Mouse (Mus musculus) hindbrain, embryonic 14.5 days (tissue): Measurements from ENCODE around the gene 4930595D18Rik. TPM values are rescaled to one million over a fixed set of nuclear protein-coding genes. Genes with fewer than 3 reads are reported as not detected.

Experiments
- ATAC-seq: fragments of 200-750 bp; cut with Nextera tagmentation; 2 replicates; pipeline ENCODE4 v1.8.0; 2017; ENCODE audit warnings: moderate number of reproducible peaks, mild to moderate bottlenecking, moderate TSS enrichment, moderate library complexity; ENCODE audit not compliant: low FRiP score
- DNase-seq: peaks from one replicate; pipeline ENCODE4 v3.0.0-alpha.2; 2015; ENCODE audit warnings: low spot score
- H3K27ac ChIP-seq: fragments of 300-500 bp; sonication (generic); 2 replicates; pipeline ENCODE4 v1.5.1; 2014; ENCODE audit warnings: mild to moderate bottlenecking, moderate library complexity
- H3K27me3 ChIP-seq: fragments of 300-500 bp; sonication (generic); 2 replicates; pipeline ENCODE4 v1.6.1; 2014; ENCODE audit warnings: mild to moderate bottlenecking, low read length, mixed read lengths; ENCODE audit not compliant: control insufficient read depth, insufficient read depth
- H3K36me3 ChIP-seq: fragments of 300-500 bp; sonication (generic); replicated peaks from 2 replicates; pipeline ENCODE4 v1.6.1; 2014; ENCODE audit not compliant: control insufficient read depth, insufficient read depth
- H3K4me1 ChIP-seq: fragments of 300-500 bp; sonication (generic); replicated peaks from 2 replicates; pipeline ENCODE4 v1.6.1; 2014; ENCODE audit warnings: antibody characterized with exemption, low read length, mixed read lengths; ENCODE audit not compliant: control insufficient read depth, insufficient read depth
- H3K4me2 ChIP-seq: fragments of 300-500 bp; sonication (generic); replicated peaks from 2 replicates; pipeline ENCODE4 v1.6.1; 2014; ENCODE audit warnings: mild to moderate bottlenecking, moderate library complexity
- H3K4me3 ChIP-seq: fragments of 300-500 bp; sonication (generic); replicated peaks from 2 replicates; pipeline ENCODE4 v1.5.1; 2014; ENCODE audit warnings: mild to moderate bottlenecking, low read length
- H3K9ac ChIP-seq: fragments of 300-500 bp; sonication (generic); 2 replicates; pipeline ENCODE4 v1.6.1; 2014
- H3K9me3 ChIP-seq: fragments of 300-500 bp; sonication (generic); 2 replicates; pipeline ENCODE4 v1.6.1; 2016; ENCODE audit warnings: low read length; ENCODE audit not compliant: control insufficient read depth
- WGBS: fragments of 180-500 bp; shearing (Covaris S2); extraction: QIAGEN DNeasy Blood & Tissue Kit; methylation state at CpG from one replicate; pipeline ENCODE4 v1.1.7; 2014; 5-methylcytosine and 5-hydroxymethylcytosine counted together
- polyA plus RNA-seq: library from polyadenylated mRNA; unstranded; fragments of >200 nt; fragmentation: Nextera tagmentation; extraction: Ambion mirVana; gene quantifications from 2 replicates; pipeline ENCODE4 v1.2.1, GENCODE M21; 2014

The 4930595D18Rik gene
- polyA plus RNA-seq, 1 experiment from 2014 or later = not detected

DNA sequence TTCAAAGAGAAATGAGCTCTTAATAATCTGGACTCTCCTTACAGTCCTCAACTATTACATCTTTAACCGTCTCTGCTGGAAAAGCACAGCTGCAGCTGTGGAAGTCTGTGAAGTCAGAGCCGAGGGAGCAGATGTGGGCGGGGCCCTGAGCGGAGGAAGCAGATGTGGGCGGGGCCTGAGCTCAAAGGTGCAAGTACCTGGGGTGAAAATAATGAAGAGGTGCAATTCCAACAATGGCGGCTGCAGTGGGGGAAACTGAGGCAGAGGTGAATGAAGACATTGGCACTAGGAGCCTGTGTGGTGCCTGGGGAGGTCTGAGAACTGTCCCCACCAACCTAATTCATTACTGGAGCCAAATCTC lies 34.1 kb downstream of the 4930595D18Rik start:
- Histone ChIP-seq H3K4me2 (no peak overlapping the region), H3K27me3 (no peaks in the 10 kb centered on the region), H3K36me3 (no peaks in the 10 kb centered on the region), H3K4me3 (no peak overlapping the region), H3K9ac (no peak overlapping the region), H3K9me3 (no peaks in the 10 kb centered on the region), H3K27ac (no peak overlapping the region), H3K4me1 (peaks cover 5% of the 10 kb centered on the region; the same call in 1 of the 2 replicates)
- WGBS = 14% methylated on average over 6 of the region's 6 CpGs
- DNase-seq (no peak), ATAC-seq (no peak)

- Histone ChIP-seq H3K4me1 (peaks cover 9% of the 10 kb centered on the region), H3K27ac (no peak overlapping the region), H3K4me3 (no peak overlapping the region), H3K9ac (no peak overlapping the region), H3K36me3 (no peaks in the 10 kb centered on the region), H3K27me3 (no peaks in the 10 kb centered on the region), H3K4me2 (no peak overlapping the region), H3K9me3 (no peaks in the 10 kb centered on the region)
- DNase-seq (no peak), ATAC-seq (no peak)
- 67% methylated on average over 17 of the region's 17 CpGs for WGBS
Observed at GRCm38 (mm10) chr12:111149495-111150235, 34.6 kb downstream of the 4930595D18Rik start.

GRCm38 (mm10) chr12:111145269-111145668 lies 39.0 kb downstream of the 4930595D18Rik start:
- ATAC-seq = no peak
- no peaks in the 10 kb centered on the region for H3K27me3 ChIP-seq
- peak; percentile 43 for DNase-seq

DNA sequence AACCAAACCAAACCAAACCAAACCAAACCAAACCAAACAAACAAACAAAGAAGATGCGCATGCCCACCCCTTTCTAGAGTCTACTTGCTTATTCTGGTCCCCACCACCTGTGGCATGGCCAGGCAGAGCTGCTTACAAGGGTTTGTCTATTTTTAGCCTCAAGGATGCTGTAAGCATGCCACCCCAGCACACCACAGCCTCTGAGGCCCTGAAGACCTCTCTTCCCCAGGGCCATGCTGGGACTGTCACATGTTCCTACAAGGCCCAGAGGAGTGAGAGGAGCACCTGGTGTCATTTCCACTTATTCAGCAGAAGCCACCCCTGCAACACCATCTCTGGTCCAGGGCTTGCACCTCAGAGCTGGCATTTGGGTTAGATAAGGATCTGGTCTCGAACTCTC lies 39.7 kb downstream of the 4930595D18Rik start:
- Histone ChIP-seq H3K27ac (no peak overlapping the region), H3K9ac (no peak overlapping the region), H3K4me2 (no peak overlapping the region), H3K4me3 (no peak overlapping the region), H3K9me3 (no peaks in the 10 kb centered on the region), H3K27me3 (no peaks in the 10 kb centered on the region), H3K36me3 (no peaks in the 10 kb centered on the region), H3K4me1 (peaks cover 23% of the 10 kb centered on the region)
- ATAC-seq (no peak), DNase-seq (no peak)
- WGBS = 98% methylated on average over 2 of the region's 2 CpGs

More at GRCm38 (mm10) chr12:111145269-111145668, 39.0 kb downstream of the 4930595D18Rik start:
- 38% methylated on average over 9 of the region's 9 CpGs for WGBS
- peaks cover 23% of the 10 kb centered on the region for H3K4me1 ChIP-seq
- no peaks in the 10 kb centered on the region for H3K9me3 ChIP-seq
- no peak overlapping the region for H3K4me3 ChIP-seq
- no peaks in the 10 kb centered on the region for H3K36me3 ChIP-seq
- H3K27ac ChIP-seq = peak overlapping the region; percentile 3; the same call in 1 of the 2 replicates
- H3K9ac ChIP-seq = no peak overlapping the region
- H3K4me2 ChIP-seq = no peak overlapping the region

GRCm38 (mm10) chr12:111143509-111144063 lies 40.7 kb downstream of the 4930595D18Rik start:
- Histone ChIP-seq H3K4me2 (peak overlapping the region; percentile 31), H3K27me3 (no peaks in the 10 kb centered on the region), H3K4me1 (peaks cover 23% of the 10 kb centered on the region), H3K9ac (peak overlapping the region; percentile 3; the same call in 1 of the 2 replicates), H3K27ac (peak overlapping the region; percentile 78), H3K4me3 (no peak overlapping the region), H3K36me3 (no peaks in the 10 kb centered on the region), H3K9me3 (no peaks in the 10 kb centered on the region)
- no peak for DNase-seq
- WGBS = 52% methylated on average over 16 of the region's 16 CpGs
- ATAC-seq = peak; percentile 44; the same call in 1 of the 2 replicates

DNA sequence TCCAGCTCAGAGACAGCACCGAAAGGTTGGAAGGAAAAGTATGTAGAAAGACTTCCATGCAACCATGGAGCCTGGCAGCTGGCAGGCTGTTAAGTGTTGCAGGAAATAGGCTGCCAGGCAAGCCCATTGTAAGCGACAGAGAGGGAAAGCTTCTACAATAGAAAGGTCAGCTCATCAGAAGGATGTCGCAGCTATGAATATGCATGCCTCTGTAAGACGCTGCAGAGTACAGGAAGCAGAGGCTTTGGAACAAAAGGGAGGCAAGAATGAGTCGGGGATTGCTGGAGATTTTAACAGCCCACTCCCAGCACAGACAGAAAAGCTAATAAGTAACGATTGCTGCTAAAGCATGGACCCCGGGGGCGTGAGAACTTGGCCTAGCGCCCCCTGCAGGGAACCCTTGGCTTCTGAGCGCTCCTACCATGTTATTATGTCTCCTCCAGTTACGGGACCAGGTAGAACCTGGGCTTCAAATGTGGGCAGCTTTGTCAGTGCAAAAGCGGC lies 41.2 kb downstream of the 4930595D18Rik start:
- Histone ChIP-seq H3K9me3 (no peaks in the 10 kb centered on the region), H3K27me3 (no peaks in the 10 kb centered on the region), H3K9ac (peak overlapping the region; percentile 3; the same call in 1 of the 2 replicates), H3K36me3 (no peaks in the 10 kb centered on the region), H3K4me3 (no peak overlapping the region), H3K27ac (peak overlapping the region; percentile 78), H3K4me1 (peaks cover 23% of the 10 kb centered on the region), H3K4me2 (peak overlapping the region; percentile 31)
- WGBS = 5% methylated on average over 12 of the region's 12 CpGs
- peak; percentile 77; the same call in 1 of the 2 replicates for ATAC-seq
- DNase-seq = peak; percentile 61

DNA sequence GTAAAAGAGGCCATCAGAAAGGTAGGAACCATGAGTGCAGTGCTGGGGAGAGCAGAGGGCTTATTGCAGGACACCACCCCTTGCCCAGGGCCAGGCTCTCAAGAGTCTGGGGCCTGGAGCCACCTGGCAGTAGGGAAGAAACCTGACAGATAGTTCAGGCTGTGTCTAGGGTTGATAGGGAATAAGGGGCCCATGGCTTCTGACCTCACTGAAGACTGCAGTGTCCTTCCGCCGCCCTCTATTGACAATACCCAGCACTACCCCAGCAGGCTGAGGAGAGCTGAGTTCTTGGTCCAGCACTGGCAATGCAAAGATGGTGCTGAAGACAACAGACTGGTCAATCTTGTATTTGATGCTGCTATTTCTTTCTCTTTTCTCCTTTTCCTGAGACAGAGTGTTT lies 47.2 kb downstream of the 4930595D18Rik start:
- Histone ChIP-seq H3K36me3 (no peaks in the 10 kb centered on the region), H3K4me3 (no peak overlapping the region), H3K27me3 (no peaks in the 10 kb centered on the region), H3K27ac (no peak overlapping the region), H3K4me1 (no peaks in the 10 kb centered on the region), H3K9me3 (no peaks in the 10 kb centered on the region), H3K4me2 (no peak overlapping the region), H3K9ac (no peak overlapping the region)
- no peak for ATAC-seq
- WGBS = 54% methylated on average over 2 of the region's 2 CpGs
- no peak for DNase-seq

- Histone ChIP-seq H3K4me2 (no peak overlapping the region), H3K4me3 (no peak overlapping the region), H3K9me3 (no peaks in the 10 kb centered on the region), H3K27me3 (no peaks in the 10 kb centered on the region), H3K4me1 (no peaks in the 10 kb centered on the region), H3K36me3 (no peaks in the 10 kb centered on the region), H3K27ac (no peak overlapping the region), H3K9ac (no peak overlapping the region)
- WGBS = 72% methylated on average over 3 of the region's 3 CpGs
- DNase-seq (no peak), ATAC-seq (no peak)
Observed at GRCm38 (mm10) chr12:111135953-111136352, 48.3 kb downstream of the 4930595D18Rik start.

DNA sequence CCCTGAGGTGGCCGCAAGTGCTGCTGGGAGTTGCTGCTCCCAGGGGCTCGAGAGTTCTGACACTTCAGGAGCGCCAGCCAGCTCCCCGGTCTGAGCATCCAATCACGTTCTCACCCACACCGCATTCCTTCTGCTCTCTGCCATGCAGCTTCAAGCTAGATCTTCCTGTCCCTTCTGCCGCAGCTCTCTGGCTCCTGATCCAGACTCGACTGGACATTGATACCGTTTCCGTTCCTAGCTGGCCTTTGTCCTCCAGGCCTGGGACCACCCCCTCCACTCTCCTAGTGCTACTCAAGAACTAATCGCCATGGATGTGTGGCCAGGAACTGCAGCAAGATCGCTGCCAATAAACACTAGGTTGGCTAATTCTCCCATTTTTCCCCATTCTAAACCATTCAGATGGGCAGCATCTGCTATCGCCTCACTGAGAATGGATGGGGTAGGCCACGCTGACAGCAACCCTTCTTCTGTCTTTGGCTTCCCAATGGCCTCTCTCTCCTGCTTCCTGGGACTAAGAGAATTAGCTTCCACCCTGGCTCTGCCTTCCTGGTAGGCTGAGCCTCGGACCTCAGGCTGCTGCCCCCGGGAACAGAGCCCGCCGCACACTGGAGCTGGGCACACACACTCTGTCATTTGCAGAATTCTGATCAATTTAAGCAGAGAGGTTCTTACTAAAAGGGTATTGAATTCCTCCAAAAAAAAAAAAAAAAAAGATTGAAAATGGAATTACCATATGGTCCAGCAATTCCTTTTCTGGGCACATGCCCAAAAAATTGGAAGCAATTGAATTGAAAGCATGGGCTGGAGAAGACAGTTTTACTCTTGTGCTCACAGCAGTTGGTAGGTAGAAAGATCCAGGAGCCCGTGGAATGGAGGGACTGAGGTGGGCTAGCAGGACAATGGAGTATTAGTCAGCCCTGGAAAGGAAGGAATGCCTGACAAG lies 49.2 kb downstream of the 4930595D18Rik start:
- no peak for ATAC-seq
- WGBS = 66% methylated on average over 19 of the region's 19 CpGs
- H3K27ac ChIP-seq = peak overlapping the region; percentile 38; the same call in 1 of the 2 replicates

More for the DNA sequence above, 49.2 kb downstream of the 4930595D18Rik start:
- Histone ChIP-seq H3K9me3 (no peaks in the 10 kb centered on the region), H3K27me3 (no peaks in the 10 kb centered on the region), H3K36me3 (no peaks in the 10 kb centered on the region), H3K4me3 (no peak overlapping the region), H3K4me1 (no peaks in the 10 kb centered on the region), H3K4me2 (no peak overlapping the region), H3K9ac (no peak overlapping the region)
- no peak for DNase-seq
